Mouse (Mus musculus): ENCODE results near the gene Ap1ar. TPM values are rescaled to one million over a fixed set of nuclear protein-coding genes. Genes with fewer than 3 reads are reported as not detected.

Ap1ar gene
- total RNA-seq, 2 experiments from 2014 or later = 11.9 to 31.9 TPM

DNA sequence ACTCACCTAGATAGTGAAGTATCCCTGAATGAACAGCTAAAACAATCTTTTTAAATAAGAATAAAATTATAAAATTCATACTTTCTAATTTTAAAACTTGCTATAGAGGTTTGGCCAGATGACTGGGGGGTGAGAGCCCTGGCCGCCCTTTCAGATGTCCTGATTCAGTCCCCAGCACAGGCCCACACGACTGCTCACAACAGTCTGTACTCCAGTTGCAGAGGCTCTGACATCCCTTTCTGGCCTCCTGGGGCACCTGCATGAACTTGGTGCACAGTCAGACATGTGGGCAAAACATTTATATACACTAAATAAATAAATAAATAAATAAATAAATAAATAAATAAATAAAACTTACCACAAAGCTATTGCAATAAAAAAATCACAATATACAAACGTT lies 71.4 kb downstream of the Ap1ar start:
- no peak for ATAC-seq (replicated peaks; ENCODE audit: low FRiP score, poor library complexity, severe bottlenecking)

DNA sequence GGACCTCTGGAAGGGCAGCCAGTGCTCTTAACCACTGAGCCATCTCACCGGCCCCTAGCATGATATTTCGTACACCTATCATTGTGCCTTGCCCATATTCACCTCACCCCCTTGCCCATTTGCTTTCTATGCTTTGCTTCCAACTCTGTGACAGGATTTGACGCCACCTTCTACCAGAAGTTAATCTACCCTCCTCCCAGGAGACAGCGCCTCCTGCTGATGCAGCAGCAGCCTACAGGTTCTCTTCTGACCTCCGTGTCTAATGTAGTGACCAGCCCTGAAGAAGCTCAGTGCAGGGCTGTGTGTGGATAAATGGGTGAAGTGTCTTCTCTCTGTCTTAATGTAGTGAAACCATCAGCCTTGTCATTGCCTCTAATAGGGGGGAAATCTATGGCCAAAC lies 72.8 kb downstream of the Ap1ar start:
- no peak for ATAC-seq (replicated peaks; ENCODE audit: low FRiP score, poor library complexity, severe bottlenecking)

DNA sequence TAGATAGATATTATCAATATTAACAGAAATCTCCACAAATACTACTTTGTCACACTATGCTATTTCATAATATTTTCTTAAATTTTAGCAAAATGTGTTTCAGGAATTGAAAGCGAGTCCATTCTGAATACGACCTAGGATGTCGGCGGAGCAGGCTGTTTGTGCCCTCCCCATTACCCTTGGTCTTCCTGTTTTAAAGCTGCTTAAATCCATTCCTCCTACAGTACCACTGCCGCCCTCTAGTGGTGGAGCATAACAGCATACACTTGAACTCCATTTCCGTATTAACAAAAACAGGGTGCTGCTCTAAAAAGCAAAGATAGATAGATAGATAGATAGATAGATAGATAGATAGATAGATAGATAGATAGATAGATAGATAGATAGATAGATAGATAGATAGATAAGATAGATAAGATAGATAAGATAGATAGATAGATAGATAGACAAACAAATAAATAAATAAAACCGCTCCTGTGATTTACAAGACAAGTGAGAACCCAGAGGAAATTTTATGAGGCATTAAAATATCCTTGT lies 74.2 kb downstream of the Ap1ar start:
- ATAC-seq (replicated peaks; ENCODE audit: low FRiP score, poor library complexity, severe bottlenecking) = peak; percentile 81

DNA sequence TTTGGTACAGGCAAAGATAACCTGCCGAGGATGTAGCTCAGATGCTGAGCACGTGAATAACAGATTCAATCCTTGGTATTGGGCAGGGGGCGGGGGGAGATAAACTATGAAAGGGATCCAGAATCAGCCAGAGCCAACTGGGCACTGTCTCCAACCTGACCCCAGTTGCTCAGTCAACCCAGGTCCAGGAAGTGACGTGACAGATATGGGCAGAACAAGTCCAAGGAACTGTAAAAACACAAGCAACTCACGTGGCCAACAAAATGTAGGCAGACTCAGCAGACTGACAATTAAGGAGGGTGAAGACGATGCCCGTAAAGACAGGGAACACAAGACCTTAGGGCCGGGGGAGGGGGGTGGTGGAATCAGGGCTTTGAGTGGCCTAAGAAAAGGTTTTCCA lies 74.9 kb downstream of the Ap1ar start:
- no peak for ATAC-seq (replicated peaks; ENCODE audit: low FRiP score, poor library complexity, severe bottlenecking)

DNA sequence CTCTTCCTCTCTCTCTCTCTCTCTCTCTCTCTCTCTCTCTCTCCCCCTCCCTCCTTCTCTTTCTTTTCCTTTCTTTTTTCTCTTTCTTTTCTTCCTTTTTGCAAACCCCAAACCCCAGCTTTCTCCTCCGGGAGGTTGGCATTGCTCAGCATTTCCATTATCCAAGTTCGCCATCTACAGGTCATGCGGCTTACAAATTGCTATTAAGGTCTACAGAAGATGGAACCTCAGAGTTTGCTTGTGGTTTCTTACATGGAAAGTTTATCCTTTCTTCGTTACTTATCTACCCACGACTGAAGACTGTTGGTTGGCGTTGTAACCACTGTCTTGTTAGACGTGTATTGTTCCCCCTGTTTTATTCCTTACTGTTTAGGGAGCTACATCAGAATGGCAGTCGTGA lies 78.1 kb downstream of the Ap1ar start:
- ATAC-seq (replicated peaks; ENCODE audit: low FRiP score, poor library complexity, severe bottlenecking) = no peak

DNA sequence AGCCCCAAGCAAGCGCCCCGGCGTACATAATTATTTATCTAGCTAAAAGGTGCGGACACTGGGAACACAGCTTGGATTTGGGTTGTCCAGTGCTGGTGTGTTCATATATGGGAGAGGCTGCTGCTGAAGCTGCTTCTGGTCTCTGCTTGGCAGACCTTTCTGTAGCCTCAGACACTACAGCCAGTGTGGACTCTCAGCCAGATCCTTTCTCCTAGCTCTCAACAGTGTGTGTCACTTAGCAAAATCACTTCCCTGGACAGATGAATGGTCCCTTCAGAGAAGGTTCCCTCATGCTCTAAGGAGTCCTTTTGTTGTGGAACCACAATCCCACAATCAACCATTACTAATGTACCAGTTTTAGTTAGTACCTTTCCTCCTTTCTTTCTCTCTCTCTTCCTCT lies 78.5 kb downstream of the Ap1ar start:
- ATAC-seq (replicated peaks; ENCODE audit: low FRiP score, poor library complexity, severe bottlenecking) = no peak

DNA sequence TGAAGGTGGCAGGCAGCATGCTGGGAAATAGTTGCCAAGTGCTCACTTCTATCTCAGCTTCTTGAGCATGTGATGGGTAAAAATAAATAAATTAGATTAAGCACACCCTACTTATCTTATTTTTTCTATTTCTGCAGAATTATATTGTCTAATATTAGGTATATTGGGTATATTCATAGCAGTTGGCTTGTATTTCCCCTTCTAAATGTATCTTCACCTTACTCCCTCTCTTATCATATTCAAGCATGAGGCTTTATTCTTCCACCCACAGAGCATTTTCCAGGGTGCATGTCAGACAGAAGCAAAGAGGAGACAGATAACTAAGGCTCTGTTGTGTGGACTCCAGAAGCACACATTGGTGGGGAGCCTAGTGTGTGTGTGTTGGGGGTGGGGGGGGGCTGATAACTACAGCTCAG lies 79.4 kb downstream of the Ap1ar start:
- ATAC-seq (replicated peaks; ENCODE audit: low FRiP score, poor library complexity, severe bottlenecking) = no peak

Other genes starting within 250 kb of the Ap1ar start
- gene Neurog2, start 204.4 kb downstream of the Ap1ar start, total RNA-seq (2015; ENCODE audit: low replicate concordance) = not detected in 2 replicates
- gene Neurog2, start 204.4 kb downstream of the Ap1ar start, total RNA-seq (2017; ENCODE audit: low replicate concordance) = not detected in 2 replicates
- 1.5 and 2.9 TPM in 2 replicates for gene Alpk1, start 57.0 kb downstream of the Ap1ar start, total RNA-seq (2015; ENCODE audit: low replicate concordance)
- gene Alpk1, start 57.0 kb downstream of the Ap1ar start, total RNA-seq (2017; ENCODE audit: low replicate concordance) = 2.9 and 3.0 TPM in 2 replicates
- gene Tifa, start 47.7 kb downstream of the Ap1ar start, total RNA-seq (2015; ENCODE audit: low replicate concordance) = 80.5 and 102 TPM in 2 replicates
- 77.4 and 87.0 TPM in 2 replicates for gene Tifa, start 47.7 kb downstream of the Ap1ar start, total RNA-seq (2017; ENCODE audit: low replicate concordance)
- 48.1 and 68.0 TPM in 2 replicates for gene Fam241a, start 58.8 kb upstream of the Ap1ar start, total RNA-seq (2015; ENCODE audit: low replicate concordance)
- gene Fam241a, start 58.8 kb upstream of the Ap1ar start, total RNA-seq (2017; ENCODE audit: low replicate concordance) = 59.3 and 69.0 TPM in 2 replicates

Data from erythroblast, adult 5-6 weeks (primary cell).